Mouse (Mus musculus) lung, adult 2 months (tissue): ENCODE measurements at regions not wholly inside any gene's neighbourhood (a gene's known extent, or its start where the extent isn't known, plus 50 kb on each side); places are given as distances from the start of the nearest gene placed in this dataset.

Experiments used
- DNase-seq: peaks from one replicate; pipeline ENCODE4 v3.0.0; 2022
- H3K4me1 ChIP-seq: fragments of 200-500 bp; 2 replicates; pipeline ENCODE4 v1.6.1; 2011; ENCODE audit warnings: low read length; ENCODE audit not compliant: control insufficient read depth, insufficient read depth
- H3K4me3 ChIP-seq: fragments of 200-500 bp; replicated peaks from 2 replicates; pipeline ENCODE3; 2011; ENCODE audit warnings: low read depth, mild to moderate bottlenecking, control low read depth, low read length; ENCODE audit errors: extremely low read depth
- CTCF ChIP-seq: fragments of 200-500 bp; IDR thresholded peaks from 2 replicates; pipeline ENCODE4 v1.5.1; 2011; ENCODE audit warnings: mild to moderate bottlenecking, low read length, control low read depth; ENCODE audit not compliant: insufficient read depth
- POLR2A ChIP-seq: fragments of 200-500 bp; IDR thresholded peaks from 2 replicates; pipeline ENCODE4 v1.6.1; 2011; ENCODE audit warnings: low read depth, mild to moderate bottlenecking, control low read depth, low read length, borderline replicate concordance; ENCODE audit errors: extremely low read depth
- WGBS: fragments of 180-500 bp; shearing (Covaris S2); methylation state at CpG from one replicate; pipeline ENCODE4 v1.1.7; 2018; 5-methylcytosine and 5-hydroxymethylcytosine counted together

GRCm38 (mm10) chr6:140133734-140134133 is 92.5 kb upstream of the Plcz1 start:
- WGBS, result 80% methylated on average over 8 of the region's 8 CpGs
- H3K4me3 ChIP-seq, result no peak overlapping the region
- no peak for TF ChIP-seq CTCF
- TF ChIP-seq POLR2A, result no peak

GRCm38 (mm10) chr6:140126645-140127044 is 85.4 kb upstream of the Plcz1 start:
- Histone ChIP-seq H3K4me1 (no peaks in the 10 kb centered on the region), H3K4me3 (no peak overlapping the region)
- no peak for DNase-seq
- TF ChIP-seq CTCF, result no peak
- TF ChIP-seq POLR2A, result no peak
- 92% methylated on average over 7 of the region's 7 CpGs for WGBS

More at GRCm38 (mm10) chr6:140133734-140134133, 92.5 kb upstream of the Plcz1 start:
- no peaks in the 10 kb centered on the region for H3K4me1 ChIP-seq
- no peak for DNase-seq

- Histone ChIP-seq H3K4me3 (no peak overlapping the region), H3K4me1 (no peaks in the 10 kb centered on the region)
- no peak for DNase-seq
- 82% methylated on average over 2 of the region's 2 CpGs for WGBS
- TF ChIP-seq CTCF (no peak), POLR2A (no peak)
Observed at GRCm38 (mm10) chr6:140114024-140114423, 72.8 kb upstream of the Plcz1 start.

- no peak for DNase-seq
- no peak for TF ChIP-seq CTCF
- TF ChIP-seq POLR2A, result no peak
- no peak overlapping the region for H3K4me3 ChIP-seq
- 83% methylated on average over 10 of the region's 10 CpGs for WGBS
- no peaks in the 10 kb centered on the region for H3K4me1 ChIP-seq
Observed at GRCm38 (mm10) chr6:140112054-140112453, 70.8 kb upstream of the Plcz1 start.

GRCm38 (mm10) chr6:140108083-140108482 is 66.8 kb upstream of the Plcz1 start:
- DNase-seq, result no peak
- WGBS, result 39% methylated on average over 8 of the region's 8 CpGs
- Histone ChIP-seq H3K4me3 (no peak overlapping the region), H3K4me1 (no peaks in the 10 kb centered on the region)
- no peak for TF ChIP-seq CTCF

GRCm38 (mm10) chr6:140107628-140108027 is 66.4 kb upstream of the Plcz1 start:
- TF ChIP-seq CTCF, result no peak
- no peak for TF ChIP-seq POLR2A
- Histone ChIP-seq H3K4me1 (no peaks in the 10 kb centered on the region), H3K4me3 (no peak overlapping the region)
- WGBS, result 48% methylated on average over 16 of the region's 16 CpGs
- DNase-seq, result no peak

- Histone ChIP-seq H3K4me3 (no peak overlapping the region), H3K4me1 (no peaks in the 10 kb centered on the region)
- 81% methylated on average over 5 of the region's 5 CpGs for WGBS
- DNase-seq, result no peak
- no peak for TF ChIP-seq CTCF
- no peak for TF ChIP-seq POLR2A
Observed at GRCm38 (mm10) chr6:140106141-140106540, 64.9 kb upstream of the Plcz1 start.

- TF ChIP-seq CTCF (no peak), POLR2A (no peak)
- H3K4me1 ChIP-seq, result no peaks in the 10 kb centered on the region
- no peak for DNase-seq
- WGBS, result 37% methylated on average over 6 of the region's 6 CpGs
- no peak overlapping the region for H3K4me3 ChIP-seq
Observed at GRCm38 (mm10) chr6:140102043-140102442, 60.8 kb upstream of the Plcz1 start.

GRCm38 (mm10) chr6:140095416-140095815 is 54.2 kb upstream of the Plcz1 start:
- no peak overlapping the region for H3K4me3 ChIP-seq
- no peak for TF ChIP-seq CTCF
- no peak for TF ChIP-seq POLR2A
- no peaks in the 10 kb centered on the region for H3K4me1 ChIP-seq
- WGBS, result 65% methylated on average over 10 of the region's 10 CpGs
- no peak for DNase-seq
